Mouse (Mus musculus) midbrain, embryonic 10.5 days (tissue): ENCODE data around the gene Atp6v1e2. TPM values are rescaled to one million over a fixed set of nuclear protein-coding genes. Genes with fewer than 3 reads are reported as not detected.

Source experiments
- polyA plus RNA-seq: library from polyadenylated mRNA; unstranded; fragments of >200 nt; fragmentation: Nextera tagmentation; extraction: Ambion mirVana; gene quantifications from 2 replicates; pipeline ENCODE4 v1.2.1, GENCODE M21; 2016

The Atp6v1e2 gene
- polyA plus RNA-seq, 1 experiment from 2014 or later = not detected

Other genes with a start within 250 kb of the Atp6v1e2 start
- 2.0 and 3.0 TPM in 2 replicates for gene Epas1, start 194.2 kb downstream of the Atp6v1e2 start, polyA plus RNA-seq
- gene Tmem247, start 30.5 kb downstream of the Atp6v1e2 start, polyA plus RNA-seq = not detected in 2 replicates
- gene Rhoq, start 15.2 kb upstream of the Atp6v1e2 start, polyA plus RNA-seq = 9.0 and 9.9 TPM in 2 replicates
- 50.0 and 52.2 TPM in 2 replicates for gene Pigf, start 77.5 kb upstream of the Atp6v1e2 start, polyA plus RNA-seq
- 161 and 172 TPM in 2 replicates for gene Cript, start 77.7 kb upstream of the Atp6v1e2 start, polyA plus RNA-seq
- 8.5 and 8.9 TPM in 2 replicates for gene Socs5, start 159.8 kb upstream of the Atp6v1e2 start, polyA plus RNA-seq